Mouse (Mus musculus) layer of hippocampus, adult 2 months (tissue): ENCODE measurements around the gene RPS10-NUDT3. TPM values are rescaled to one million over a fixed set of nuclear protein-coding genes. Genes with fewer than 3 reads are reported as not detected.
"Not testable (repeated sequence)": the region's sequence is repeated elsewhere in the genome, so short reads cannot be mapped to it uniquely, and the experiment has no call there.

Experiments
- DNase-seq, 2 experiments: peaks; one replicate each; pipeline ENCODE4 v3.0.0; 2022; ENCODE audit warnings: low spot score in 2 of 2
- H3K27ac ChIP-seq: fragments of 200-600 bp; 2 replicates; pipeline ENCODE4 v1.8.1; 2022
- H3K4me3 ChIP-seq: fragments of 200-600 bp; 2 replicates; pipeline ENCODE4 v1.8.1; 2022; ENCODE audit warnings: mild to moderate bottlenecking
- CTCF ChIP-seq: fragments of 200-600 bp; conservative IDR thresholded peaks from 2 replicates; pipeline ENCODE4 v1.8.1; 2022; ENCODE audit warnings: antibody characterized with exemption, mild to moderate bottlenecking, moderate library complexity
- total RNA-seq, 2 experiments: library from RNA; stranded (reverse); gene quantifications; 2 replicates each; pipeline ENCODE4 v1.2.3; 2021

RPS10-NUDT3 gene
- total RNA-seq, 2 experiments from 2014 or later: not detected

DNA sequence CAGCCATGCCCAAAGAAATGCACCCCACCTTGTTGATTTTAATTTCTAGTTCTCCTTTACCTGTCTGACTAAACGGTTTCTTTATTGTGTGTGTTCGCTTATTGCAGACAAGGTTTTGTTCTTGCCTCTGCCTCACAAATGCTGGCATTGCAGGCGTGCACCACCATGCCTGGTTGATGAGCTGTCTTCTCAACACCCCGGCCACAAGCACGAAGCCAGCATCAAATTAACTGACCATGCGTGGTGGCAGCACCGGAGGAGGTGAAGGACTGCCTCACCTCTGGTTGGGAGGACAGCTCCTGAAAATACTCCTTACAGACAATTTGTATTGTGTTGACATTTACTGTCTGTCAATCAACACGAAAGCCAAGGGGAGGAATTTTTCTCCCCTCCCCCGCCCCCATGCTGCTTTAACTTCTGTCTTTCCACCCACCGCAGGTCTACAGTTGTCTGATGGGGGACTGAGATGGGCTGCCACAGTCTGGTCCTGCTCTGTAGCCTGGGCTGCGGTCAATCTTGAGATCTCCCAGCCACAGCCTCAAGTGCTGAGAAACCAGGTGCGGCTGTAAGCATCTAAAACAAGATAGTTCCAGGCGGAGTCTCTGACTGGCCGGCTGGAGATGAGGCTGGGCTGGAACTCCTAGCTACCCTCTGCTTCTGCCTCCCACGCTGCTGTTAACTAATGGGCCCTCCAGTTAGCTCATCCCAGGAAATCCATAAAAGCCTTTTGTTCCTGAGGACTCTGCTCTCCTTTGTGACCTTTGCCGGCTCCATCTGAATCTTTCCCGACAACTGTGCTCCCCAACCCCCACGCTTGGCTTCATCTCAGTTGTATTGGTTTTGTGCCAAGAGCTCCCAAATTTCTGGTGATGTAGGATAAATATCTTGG is 1.4 kb upstream of the RPS10-NUDT3 start, which contains the start of gene Rps10:
TSS of gene Rps10 (minus strand) at position 538 of the 889 bp plus-strand sequence.
- no peak for TF ChIP-seq CTCF
- DNase-seq: no peak
- H3K4me3 ChIP-seq: peak within 1 kb of the TSS; percentile 95
- H3K27ac ChIP-seq: peak within 1 kb of the TSS; percentile 90

DNA sequence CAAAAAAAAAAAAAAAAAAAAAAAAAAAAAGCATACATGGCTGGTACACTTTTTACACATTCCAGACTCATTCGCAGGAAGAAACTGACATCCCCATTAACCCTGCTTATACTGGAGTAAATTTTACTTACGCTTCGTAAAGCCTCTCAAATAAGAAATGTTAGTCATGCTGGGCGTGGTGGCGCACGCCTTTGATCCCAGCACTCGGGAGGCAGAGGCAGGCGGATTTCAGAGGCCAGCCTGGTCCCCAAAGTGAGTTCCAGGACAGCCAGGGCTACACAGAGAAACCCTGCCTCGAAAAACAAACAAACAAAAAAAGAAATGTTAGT is 517 bp upstream of the RPS10-NUDT3 start:
- DNase-seq: not testable (repeated sequence)
- Histone ChIP-seq H3K27ac (peak overlapping the region; percentile 90), H3K4me3 (peak overlapping the region; percentile 95)

DNA sequence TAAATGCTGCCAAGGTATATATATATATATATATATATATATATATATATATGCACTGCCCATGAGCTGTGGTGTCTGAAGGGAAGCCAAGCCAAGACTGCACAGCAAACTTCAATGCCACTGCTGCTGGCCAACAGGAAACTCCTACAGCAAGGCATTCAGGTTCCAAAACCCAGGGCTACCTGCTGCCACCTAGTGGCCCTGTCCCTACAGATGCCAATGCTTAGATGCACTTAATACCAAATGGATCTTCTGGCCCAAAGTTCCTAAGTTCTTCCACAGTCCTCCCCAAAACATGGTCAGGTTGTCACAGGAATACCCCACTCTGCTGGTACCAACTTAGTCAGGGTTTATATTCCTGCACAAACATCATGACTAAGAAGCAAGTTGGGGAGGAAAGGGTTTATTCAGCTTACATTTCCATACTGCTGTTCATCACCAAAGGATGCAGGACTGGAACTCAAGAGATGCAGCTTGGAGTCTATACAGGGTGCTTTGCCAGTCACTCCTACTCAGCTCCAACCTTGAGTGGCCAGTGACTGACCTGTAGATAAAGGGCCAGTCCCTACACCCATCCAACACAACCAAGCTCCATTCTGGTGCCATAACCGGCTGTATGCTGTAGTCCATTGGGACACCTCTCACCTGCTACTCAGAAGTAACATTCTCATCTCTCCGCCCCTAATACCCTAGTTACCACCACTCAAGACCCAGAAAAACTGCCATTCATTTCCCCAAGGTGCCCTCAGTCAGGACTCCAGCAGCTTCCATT is 5.6 kb downstream of the RPS10-NUDT3 start:
- DNase-seq: peak; percentile 84 to 85

DNA sequence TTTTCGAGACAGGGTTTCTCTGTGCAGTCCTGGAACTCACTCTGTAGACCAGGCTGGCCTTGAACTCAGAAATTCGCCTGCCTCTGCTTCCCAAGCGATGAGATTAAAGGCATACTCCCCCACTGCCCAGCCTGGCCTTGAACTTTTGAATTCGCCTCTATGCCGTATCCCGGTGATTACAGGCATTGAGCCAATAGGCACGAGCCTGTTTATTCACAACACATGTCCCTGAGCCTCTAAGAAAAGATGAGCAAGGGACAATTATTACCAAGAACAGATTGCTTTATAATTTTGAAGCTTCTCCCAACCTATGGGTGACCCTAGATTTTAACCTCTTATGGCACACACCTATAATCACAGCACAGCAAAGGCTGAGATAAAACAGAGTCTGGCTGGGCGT is 6.6 kb downstream of the RPS10-NUDT3 start:
- no peak for TF ChIP-seq CTCF

More for the DNA sequence above, 5.6 kb downstream of the RPS10-NUDT3 start:
- Histone ChIP-seq H3K4me3 (no peak overlapping the region), H3K27ac (no peak overlapping the region)
- TF ChIP-seq CTCF: peak; percentile 81

DNA sequence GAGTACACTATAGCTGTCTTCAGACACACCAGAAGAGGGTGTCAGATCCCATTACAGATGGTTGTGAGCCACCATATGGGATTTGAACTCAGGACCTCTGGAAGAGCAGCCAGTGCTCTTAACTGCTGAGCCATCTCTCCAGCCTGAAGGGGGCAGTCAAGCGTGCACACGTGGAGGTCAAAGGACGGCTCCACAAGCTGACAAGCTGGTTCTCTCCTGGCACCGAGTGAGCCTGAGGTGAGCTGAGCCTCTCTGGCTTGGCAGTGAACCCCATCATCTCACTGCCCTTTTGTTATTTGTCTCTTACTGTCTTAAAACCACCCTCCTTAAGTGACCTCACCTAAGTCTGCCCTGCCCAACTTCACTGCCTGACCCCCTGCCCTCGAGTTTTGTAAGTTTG is 7.6 kb downstream of the RPS10-NUDT3 start:
- TF ChIP-seq CTCF: peak; percentile 39
- no peak overlapping the region for H3K4me3 ChIP-seq
- H3K27ac ChIP-seq: peak overlapping the region; percentile 33; the same call in 1 of the 2 replicates
- no peak for DNase-seq

More for the DNA sequence above, 6.6 kb downstream of the RPS10-NUDT3 start:
- no peak for DNase-seq
- Histone ChIP-seq H3K4me3 (no peak overlapping the region), H3K27ac (no peak overlapping the region)

DNA sequence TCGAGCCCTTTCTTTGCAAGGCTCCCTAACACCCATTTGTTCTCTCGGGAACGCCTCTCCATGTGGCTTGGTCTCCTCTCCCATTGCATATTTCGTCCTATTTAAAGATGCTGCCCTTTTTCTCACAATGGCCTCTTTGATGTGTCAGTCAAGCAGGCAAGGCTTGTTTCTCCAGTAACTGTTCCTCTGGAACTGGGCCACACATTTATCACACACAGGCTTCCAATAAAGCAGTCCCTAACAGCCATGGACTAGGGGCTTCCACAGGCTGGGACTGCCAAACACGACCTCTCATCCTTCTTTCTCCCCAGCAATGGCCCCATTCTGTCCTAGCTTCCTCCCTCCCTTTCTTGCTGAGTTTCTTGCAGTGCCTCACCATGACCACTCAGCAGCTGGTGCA is 8.3 kb downstream of the RPS10-NUDT3 start:
- Histone ChIP-seq H3K27ac (peak overlapping the region; percentile 65), H3K4me3 (no peak overlapping the region)
- DNase-seq: no peak
- TF ChIP-seq CTCF: no peak

DNA sequence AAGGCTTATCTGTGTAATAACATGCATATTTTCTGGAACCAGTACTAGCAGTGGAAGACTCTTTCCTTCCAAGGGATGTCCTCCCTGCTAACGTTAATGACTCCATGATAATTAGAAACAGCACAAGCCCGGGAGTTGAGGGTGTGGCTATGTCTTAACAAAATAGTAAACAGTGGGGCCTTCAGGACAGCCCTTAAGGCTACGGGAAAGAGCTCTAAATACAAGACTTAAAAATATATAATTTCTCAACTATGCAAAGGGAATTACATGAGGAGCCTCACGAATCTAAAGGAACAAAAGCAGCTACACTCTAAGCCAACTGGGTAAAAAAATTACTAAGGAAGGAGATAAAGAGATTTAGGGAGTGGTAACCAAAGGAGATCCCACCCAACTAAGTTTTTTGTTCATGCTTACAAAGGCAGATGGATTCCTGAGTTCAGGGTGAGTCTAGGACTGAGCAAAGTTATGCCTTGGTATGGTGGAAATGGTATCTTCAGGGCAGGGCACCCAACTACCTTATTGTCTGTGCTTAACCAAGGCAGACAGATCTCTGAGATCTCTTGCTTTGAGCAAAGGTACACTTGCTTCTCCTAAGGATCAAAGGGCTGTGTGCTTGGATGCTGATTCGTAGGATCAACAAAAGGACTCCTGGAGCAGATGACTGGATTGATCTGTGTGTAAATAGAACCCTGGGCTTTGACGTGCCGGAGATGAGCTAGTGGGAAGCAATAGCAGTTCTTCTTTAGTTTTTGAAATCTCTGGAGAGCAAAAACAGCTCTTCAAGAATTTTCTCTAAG is 9.4 kb downstream of the RPS10-NUDT3 start:
- TF ChIP-seq CTCF: no peak
- DNase-seq: no peak
- H3K27ac ChIP-seq: peak overlapping the region; percentile 65
- no peak overlapping the region for H3K4me3 ChIP-seq

DNA sequence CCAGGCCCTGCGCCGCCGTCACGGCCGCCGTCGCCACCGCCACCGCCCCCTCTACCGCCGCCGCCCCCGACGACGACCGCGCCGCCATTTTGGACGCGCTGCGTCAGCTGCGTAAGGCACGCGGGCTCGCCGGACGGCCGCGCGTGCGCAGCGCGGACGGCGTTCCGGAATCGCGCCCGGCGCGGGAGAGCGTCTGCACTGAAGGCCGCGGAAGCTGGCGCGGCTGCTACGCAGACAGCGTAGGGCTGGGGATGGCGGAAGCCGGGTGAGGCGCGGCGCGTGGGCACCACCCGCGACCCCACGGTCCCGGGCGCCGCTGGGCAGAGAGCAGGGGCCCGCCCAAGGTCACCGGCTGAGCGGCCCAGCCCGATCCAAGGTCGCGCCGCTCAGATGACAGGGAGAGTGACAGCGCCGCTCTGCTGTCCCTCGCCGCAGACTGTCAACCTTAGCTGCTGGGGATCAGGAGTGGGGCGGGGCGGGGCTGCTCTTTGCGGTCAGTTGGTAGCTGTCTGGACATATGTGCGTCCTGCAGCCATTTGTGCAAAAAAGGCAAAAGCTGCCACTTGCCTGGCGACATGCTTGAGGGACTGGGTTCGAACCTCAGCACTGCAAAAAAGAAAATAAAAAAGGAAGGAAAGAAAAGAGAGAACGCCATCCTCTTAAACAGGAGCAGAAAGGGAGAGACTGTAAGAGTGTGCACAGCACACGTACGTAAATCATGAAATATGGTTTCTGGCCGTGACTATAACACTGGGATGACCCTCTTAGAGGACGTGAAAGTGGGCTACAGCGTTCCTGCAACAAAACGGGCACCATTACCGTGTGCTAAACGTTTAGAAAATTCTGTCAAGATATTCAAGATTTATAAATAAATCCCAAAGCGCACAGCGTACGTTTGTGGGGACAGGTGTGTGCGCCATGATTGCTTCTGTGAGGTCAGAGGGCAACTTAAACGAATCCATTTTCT is 11.4 kb downstream of the RPS10-NUDT3 start, which contains the start of gene Nudt3:
TSS of gene Nudt3 (minus strand) at position 136 of the 967 bp plus-strand sequence.
- H3K27ac ChIP-seq: peak within 1 kb of the TSS; percentile 100
- H3K4me3 ChIP-seq: peak within 1 kb of the TSS; percentile 69
- TF ChIP-seq CTCF: peak; percentile 23
- DNase-seq: peak; percentile 83 to 90

DNA sequence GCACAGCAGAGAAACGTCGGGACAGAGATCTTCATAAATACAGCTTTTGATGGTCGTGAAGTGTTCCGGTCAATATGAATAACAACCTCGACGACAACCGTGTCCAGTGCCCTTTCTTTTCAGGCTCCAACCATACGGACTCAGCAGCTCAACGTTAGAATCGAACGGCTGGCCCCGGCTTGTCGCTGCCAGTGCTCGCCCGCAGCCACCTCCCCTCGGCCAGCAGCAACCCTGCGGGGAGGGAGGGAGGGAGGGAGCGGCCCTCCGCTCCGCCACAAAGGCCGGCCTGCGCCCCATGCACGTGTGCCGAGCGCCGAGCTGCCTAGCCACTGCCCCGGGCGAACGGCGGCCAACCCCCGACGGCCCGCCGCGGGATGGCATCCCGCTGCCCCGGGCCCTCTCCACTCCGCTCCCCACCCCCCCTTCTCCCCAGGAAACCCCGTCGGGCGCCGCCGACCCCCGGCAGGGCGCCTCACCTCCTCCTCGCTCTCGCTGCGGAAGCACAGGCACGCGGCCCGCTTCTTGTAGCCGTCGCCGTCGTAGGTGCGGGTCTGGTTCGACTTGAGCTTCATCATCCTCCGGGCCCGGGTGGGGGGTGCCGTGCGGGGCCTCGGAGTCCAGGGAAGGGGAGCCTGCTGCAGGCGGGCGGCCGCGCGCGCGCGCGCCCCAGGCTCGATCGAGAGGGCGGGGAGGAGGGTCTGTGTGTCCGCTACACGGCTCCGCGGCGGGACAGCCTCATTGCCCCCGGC is 12.2 kb downstream of the RPS10-NUDT3 start:
- Histone ChIP-seq H3K27ac (peak overlapping the region; percentile 100), H3K4me3 (peak overlapping the region; percentile 69)
- no peak for TF ChIP-seq CTCF
- DNase-seq: peak in 1 of 2 experiments; percentile 45

DNA sequence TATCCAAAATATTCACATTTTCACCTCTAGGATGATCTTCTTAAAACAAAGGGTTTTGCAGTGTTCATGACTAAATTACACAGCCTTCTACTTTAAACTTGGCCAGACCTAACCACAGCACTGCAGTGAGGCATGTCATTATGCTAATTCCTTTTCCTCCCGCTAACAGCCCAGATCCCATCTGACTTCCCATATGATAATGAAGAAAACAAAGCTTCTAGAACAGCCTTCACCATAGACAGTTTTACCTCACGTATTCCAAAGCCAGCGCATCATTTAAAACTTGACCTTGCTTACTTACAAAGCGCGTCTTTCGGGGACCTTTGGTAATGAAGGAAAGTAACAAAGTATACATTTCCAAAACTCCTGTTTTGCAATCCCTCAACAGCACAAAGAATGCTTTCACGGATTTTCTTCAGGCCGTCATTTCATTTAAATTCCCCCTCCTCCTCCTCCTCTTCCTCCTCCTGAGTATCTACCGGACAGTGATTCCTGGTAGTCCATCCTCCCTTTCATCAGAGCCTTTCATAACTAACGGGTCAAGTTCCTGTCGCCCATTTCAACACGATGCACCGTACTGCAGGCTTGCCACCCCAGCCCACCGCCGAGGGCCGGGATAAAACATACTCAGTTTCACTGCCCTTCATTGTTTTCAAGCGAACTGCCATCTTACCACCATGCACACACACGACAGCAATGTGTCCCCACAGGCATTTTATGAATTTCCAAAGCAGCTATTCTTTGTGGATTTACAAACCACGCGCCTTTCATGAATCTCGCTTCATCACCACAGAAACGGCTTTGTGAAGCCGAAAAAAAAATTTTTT is 13.1 kb downstream of the RPS10-NUDT3 start:
- H3K4me3 ChIP-seq: peak overlapping the region; percentile 69
- no peak for DNase-seq
- H3K27ac ChIP-seq: peak overlapping the region; percentile 100
- TF ChIP-seq CTCF: no peak
